Mouse (Mus musculus) cerebellum, adult 9-10 months (tissue): ENCODE results near the gene Eif2ak2.

Experiments used
- DNase-seq: peaks from one replicate; pipeline ENCODE4 v3.0.0; 2022

Gene Eif2ak2

DNA sequence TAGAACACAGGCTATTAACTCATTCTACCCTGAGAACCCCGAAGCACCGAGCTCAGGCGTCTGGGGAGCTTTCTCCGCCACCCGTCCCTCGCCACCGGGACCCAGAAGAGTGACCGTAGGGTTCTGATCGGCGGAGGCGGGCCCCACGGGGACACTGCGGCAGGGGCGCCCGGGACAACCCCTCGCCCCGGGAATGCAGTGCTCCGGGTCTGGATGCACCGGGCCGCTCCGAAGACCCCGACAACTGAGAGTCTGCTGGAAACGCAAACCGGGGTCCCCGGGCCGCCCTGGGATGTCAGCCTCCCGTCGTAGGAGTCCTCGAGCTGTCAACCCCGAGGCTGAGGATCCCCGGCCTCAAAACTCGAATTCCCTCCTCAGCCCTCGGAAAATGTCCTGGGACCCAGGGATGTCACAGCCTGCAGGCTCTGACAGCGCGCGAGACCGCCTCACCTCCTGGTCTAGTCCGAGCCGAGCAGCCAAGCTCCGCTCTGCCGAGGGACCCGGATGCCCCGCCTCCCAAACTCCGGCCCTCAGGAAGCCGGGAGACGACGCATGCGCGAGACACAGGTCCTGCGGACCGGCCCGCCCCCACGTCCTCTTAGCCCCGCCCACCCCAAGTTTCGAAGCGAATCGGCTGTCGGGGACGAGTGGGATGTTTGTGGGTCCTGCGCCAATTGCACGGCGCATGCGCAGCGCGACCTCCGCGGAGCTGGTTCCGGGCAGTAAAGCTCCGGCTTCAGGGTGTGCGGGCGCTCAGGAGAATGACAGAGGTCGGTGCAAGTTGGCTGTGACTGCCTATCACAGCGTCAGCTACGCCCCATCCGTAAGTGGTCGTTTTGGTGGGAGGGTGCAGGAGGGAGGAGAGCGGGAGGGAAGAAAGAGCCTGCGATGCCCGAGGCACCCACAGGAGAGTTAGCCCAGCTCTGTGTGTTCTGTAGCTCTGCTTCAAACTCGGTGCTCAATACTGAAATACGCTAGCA, 47.2 kb downstream of the Eif2ak2 start, which contains the start of the genes Heatr5b and Gpatch11:
Heatr5b (minus strand) TSS at position 509 of the 980 bp plus-strand sequence.
Gpatch11 (plus strand) TSS at position 712 of the 980 bp plus-strand sequence.
- DNase-seq = peak; percentile 97

GRCm38 (mm10) chr17:78824346-78824745, 58.0 kb downstream of the Eif2ak2 start:
- DNase-seq = no peak

DNA sequence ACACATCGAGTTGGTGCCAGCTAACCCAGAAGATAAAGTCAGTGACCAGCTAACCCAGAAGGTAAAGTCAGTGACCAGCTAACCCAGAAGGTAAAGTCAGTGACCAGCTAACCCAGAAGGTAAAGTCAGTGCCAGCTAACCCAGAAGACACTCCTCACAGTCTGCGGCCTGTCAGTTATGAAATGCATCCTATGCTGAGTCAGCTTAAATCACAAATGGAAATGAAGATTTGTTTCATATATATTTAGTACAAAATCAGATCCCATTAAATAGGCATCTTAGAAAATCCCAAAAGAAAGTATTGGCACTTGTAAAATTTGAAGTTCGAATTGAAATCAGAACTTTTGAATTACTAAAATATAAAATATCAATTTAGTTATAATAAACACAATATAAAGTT, 72.8 kb downstream of the Eif2ak2 start:
- no peak for DNase-seq

- no peak for DNase-seq
Measured at GRCm38 (mm10) chr17:78809019-78809418, 73.4 kb downstream of the Eif2ak2 start.
